17 mouse cellular contexts compared by ENCODE assay signal in genomic region chr3:72328066-72328465, GRCm38 (mm10).
"Had no signal": no experiment of that assay in that cellular context is flagged by ENCODE, and none has a peak within 500 bp of the region (broad histone marks: within the 10 kb centered on the region; RNA-seq: fewer than 3 reads in every experiment).

No protein-coding gene starts in this region.

- ATAC-seq: lung, postnatal 0 days; midbrain, embryonic 13.5 days; midbrain, embryonic 15.5 days had no signal

- DNase-seq: lung, adult 2 months; lung, postnatal 14 days; lung, postnatal 36 days; right cerebral cortex, postnatal 14 days; thymus, adult 2 months; thymus, postnatal 25 days; thymus, postnatal 4 days had no signal

- H3K4me1 ChIP-seq: lung, embryonic 15.5 days; megakaryocyte, embryonic 14.5 days; midbrain, embryonic 13.5 days; midbrain, embryonic 15.5 days; neural tube, embryonic 12.5 days; stomach, embryonic 15.5 days had no signal

- H3K27ac ChIP-seq: lung, embryonic 15.5 days; macrophage; midbrain, embryonic 13.5 days; midbrain, embryonic 15.5 days; neural tube, embryonic 12.5 days; stomach, embryonic 15.5 days; stomach, postnatal 0 days had no signal

- H3K9me3 ChIP-seq: lung, embryonic 15.5 days; megakaryocyte, embryonic 14.5 days; midbrain, embryonic 13.5 days; midbrain, embryonic 15.5 days; neural tube, embryonic 12.5 days; stomach, embryonic 15.5 days had no signal

- H3K4me3 ChIP-seq: lung, embryonic 15.5 days; megakaryocyte, embryonic 14.5 days; midbrain, embryonic 13.5 days; midbrain, embryonic 15.5 days; neural tube, embryonic 12.5 days; stomach, embryonic 15.5 days had no signal

- H3K9ac ChIP-seq: lung, embryonic 15.5 days; midbrain, embryonic 13.5 days; midbrain, embryonic 15.5 days; neural tube, embryonic 12.5 days; stomach, embryonic 15.5 days had no signal

- H3K36me3 ChIP-seq: lung, embryonic 15.5 days; midbrain, embryonic 13.5 days; midbrain, embryonic 15.5 days; neural tube, embryonic 12.5 days; stomach, embryonic 15.5 days had no signal

- H3K27me3 ChIP-seq: lung, embryonic 15.5 days; megakaryocyte, embryonic 14.5 days; midbrain, embryonic 13.5 days; midbrain, embryonic 15.5 days; neural tube, embryonic 12.5 days; stomach, embryonic 15.5 days had no signal

- H3K4me2 ChIP-seq: lung, embryonic 15.5 days; midbrain, embryonic 11.5 days; midbrain, embryonic 13.5 days; midbrain, embryonic 15.5 days; neural tube, embryonic 12.5 days; stomach, embryonic 15.5 days had no signal
